8 mouse cellular contexts compared by ENCODE assay signal in genomic region chr6:124492842-124493561, GRCm38 (mm10). TPM values are rescaled to one million over a fixed set of nuclear protein-coding genes. Genes with fewer than 3 reads are reported as not detected.
DNase-seq lines count a peak whose midpoint lies in the region; ATAC-seq and TF ChIP-seq lines count a peak whose summit lies in the region.

Gene C1rl, plus strand, starts transcription at chr6:124493113.

- H3K4me2 ChIP-seq in lung, embryonic 16.5 days (ENCODE audit: low read depth, low read length), result no peak within 1 kb of the TSS

- H3K27me3 ChIP-seq in hindbrain, embryonic 10.5 days (ENCODE audit: insufficient read depth, poor library complexity, severe bottlenecking), result no peaks in the 10 kb centered on the region
- no peaks in the 10 kb centered on the region for H3K27me3 ChIP-seq in lung, embryonic 16.5 days (ENCODE audit: control insufficient read depth, insufficient read depth, low read depth, low read length)

- no peaks in the 10 kb centered on the region for H3K36me3 ChIP-seq in hindbrain, embryonic 10.5 days
- no peaks in the 10 kb centered on the region for H3K36me3 ChIP-seq in lung, embryonic 16.5 days (ENCODE audit: control insufficient read depth, insufficient read depth, low read length)

- 51% methylated on average over 4 of the region's 4 CpGs for WGBS in hindbrain, embryonic 10.5 days
- 50% methylated on average over 2 of the region's 4 CpGs for WGBS in lung, embryonic 16.5 days
- 54% methylated on average over 4 of the region's 4 CpGs for WGBS in olfactory bulb, adult 2 months

- H3K4me1 ChIP-seq in hindbrain, embryonic 10.5 days (replicated peaks), result peaks cover 4% of the 10 kb centered on the region
- no peaks in the 10 kb centered on the region for H3K4me1 ChIP-seq in lung, embryonic 16.5 days (replicated peaks; ENCODE audit: control insufficient read depth, insufficient read depth, low read length)
- H3K4me1 ChIP-seq in olfactory bulb, adult 2 months (ENCODE audit: control insufficient read depth, insufficient read depth, low read length), result no peaks in the 10 kb centered on the region

- H3K9ac ChIP-seq in lung, embryonic 16.5 days (ENCODE audit: low read length), result no peak within 1 kb of the TSS

- 0 out of 2 replicates have a peak, but pooled peaks cover 3% of the 10 kb centered on the region for H3K9me3 ChIP-seq in hindbrain, embryonic 10.5 days
- H3K9me3 ChIP-seq in lung, embryonic 16.5 days (ENCODE audit: control insufficient read depth, low read length), result no peaks in the 10 kb centered on the region

- peak within 1 kb of the TSS; percentile 69; the same call in 1 of the 2 replicates for H3K27ac ChIP-seq in hindbrain, embryonic 10.5 days
- H3K27ac ChIP-seq in lung, embryonic 16.5 days (ENCODE audit: low read length), result peak within 1 kb of the TSS; percentile 12; the same call in 1 of the 2 replicates
- no peak within 1 kb of the TSS for H3K27ac ChIP-seq in olfactory bulb, adult 2 months (ENCODE audit: insufficient read depth, low read depth, low read length)

- DNase-seq in MN1 (ENCODE audit: low spot score), result peak; percentile 74
- peak; percentile 83 for DNase-seq in cerebellum, adult 9-10 months
- DNase-seq in frontal cortex, adult 2 months (ENCODE audit: extremely low spot score in 1 of 2, low spot score in 1 of 2), result peak; percentile 41 to 85
- peak; percentile 76 for DNase-seq in hindbrain, embryonic 10.5 days (ENCODE audit: low spot score)
- peak; percentile 67 for DNase-seq in layer of hippocampus, adult 9-10 months (ENCODE audit: low spot score)
- peak; percentile 19 to 27 for DNase-seq in thymus, adult 18-20 months

- no peak within 1 kb of the TSS for H3K4me3 ChIP-seq in hindbrain, embryonic 10.5 days
- no peak within 1 kb of the TSS for H3K4me3 ChIP-seq in lung, embryonic 16.5 days (ENCODE audit: low read length)
- no peak within 1 kb of the TSS for H3K4me3 ChIP-seq in olfactory bulb, adult 2 months (ENCODE audit: insufficient read depth, low read depth, low read length)

- TF ChIP-seq POLR2A in olfactory bulb, adult 2 months (IDR thresholded peaks at IDR 0.05; ENCODE audit: insufficient read depth, low read depth, low read length), result no peak

- ATAC-seq in lung, embryonic 16.5 days (ENCODE audit: low read depth), result peak; percentile 97

- peak; percentile 38; the same call in 1 of the 2 replicates for TF ChIP-seq CTCF in olfactory bulb, adult 2 months (IDR thresholded peaks at IDR 0.05; ENCODE audit: insufficient read depth, low read depth, low read length)

RNA-seq across cellular contexts. Expression of gene C1rl, which starts in this region (rescaled TPM):
- polyA plus RNA-seq in frontal cortex, adult 2 months (2012; rRNA removed), result 0.19 and 0.36 TPM in 2 replicates
- 0.14 and 0.47 TPM in 2 replicates for polyA plus RNA-seq in hindbrain, embryonic 10.5 days (2016; fragmentation: Nextera tagmentation; extraction: Ambion mirVana)
- 0.68 and 0.91 TPM in 2 replicates for polyA plus RNA-seq in lung, embryonic 16.5 days (2015; fragmentation: Nextera tagmentation; extraction: Ambion mirVana)
- polyA plus RNA-seq in olfactory bulb, adult 2 months (2012; ENCODE audit: insufficient read depth, insufficient read length, low replicate concordance, missing spikeins), result not detected in 2 replicates

Comparison
In these comparisons a context has a peak if more than half of its experiments do, and no peak if none do; other contexts are left out.
1. Peak in DNase-seq in frontal cortex, adult 2 months; RNA of the gene not detected or under 1 TPM.
2. Peak in DNase-seq and H3K27ac ChIP-seq in hindbrain, embryonic 10.5 days; RNA of the gene not detected or under 1 TPM.
3. Peak in ATAC-seq and H3K27ac ChIP-seq in lung, embryonic 16.5 days; RNA of the gene not detected or under 1 TPM.
4. DNase-seq: peak in every context shown above with its lines; median percentile 83 in cerebellum, adult 9-10 months; 76 in hindbrain, embryonic 10.5 days; 74 in MN1; 67 in layer of hippocampus, adult 9-10 months; 63 in frontal cortex, adult 2 months; 23 in thymus, adult 18-20 months.